Mouse (Mus musculus) stomach, embryonic 16.5 days (tissue): ENCODE measurements at regions not wholly inside any gene's neighbourhood (a gene's known extent, or its start where the extent isn't known, plus 50 kb on each side); places are given as distances from the start of the nearest gene placed in this dataset.

Experiments
- ATAC-seq: fragments of 200-750 bp; cut with Nextera tagmentation; 2 replicates; pipeline ENCODE4 v1.8.0; 2017; ENCODE audit warnings: moderate number of reproducible peaks, moderate TSS enrichment; ENCODE audit not compliant: insufficient read depth, low FRiP score
- H3K27ac ChIP-seq: fragments of 300-500 bp; sonication (generic); 2 replicates; pipeline ENCODE4 v1.5.1; 2014; ENCODE audit warnings: low read length
- H3K27me3 ChIP-seq: fragments of 300-500 bp; sonication (generic); 2 replicates; pipeline ENCODE4 v1.6.1; 2014; ENCODE audit warnings: low read length, control low read depth, mixed read lengths; ENCODE audit not compliant: control insufficient read depth, insufficient read depth
- H3K36me3 ChIP-seq: fragments of 300-500 bp; sonication (generic); 2 replicates; pipeline ENCODE4 v1.6.1; 2014; ENCODE audit warnings: low read length; ENCODE audit not compliant: control insufficient read depth, insufficient read depth
- H3K4me1 ChIP-seq: fragments of 300-500 bp; sonication (generic); 2 replicates; pipeline ENCODE4 v1.6.1; 2014; ENCODE audit warnings: low read length, control low read depth, mixed read lengths; ENCODE audit not compliant: control insufficient read depth, insufficient read depth
- H3K4me2 ChIP-seq: fragments of 300-500 bp; sonication (generic); 2 replicates; pipeline ENCODE4 v1.6.1; 2014; ENCODE audit warnings: low read depth, low read length, mixed read lengths
- H3K4me3 ChIP-seq: fragments of 300-500 bp; sonication (generic); replicated peaks from 2 replicates; pipeline ENCODE4 v1.5.1; 2014; ENCODE audit warnings: mild to moderate bottlenecking, low read length
- H3K9ac ChIP-seq: fragments of 300-500 bp; sonication (generic); 2 replicates; pipeline ENCODE4 v1.6.1; 2014; ENCODE audit warnings: low read length
- H3K9me3 ChIP-seq: fragments of 300-500 bp; sonication (generic); replicated peaks from 2 replicates; pipeline ENCODE4 v1.6.1; 2016; ENCODE audit warnings: low read length, control low read depth; ENCODE audit not compliant: control insufficient read depth
- WGBS: fragments of 180-500 bp; shearing (Covaris S2); extraction: QIAGEN DNeasy Blood & Tissue Kit; methylation state at CpG from one replicate; pipeline ENCODE4 v1.1.7; 2014; 5-methylcytosine and 5-hydroxymethylcytosine counted together

GRCm38 (mm10) chr12:9655794-9656193, 85.9 kb downstream of the Osr1 start:
- Histone ChIP-seq H3K4me3 (no peak overlapping the region), H3K36me3 (no peaks in the 10 kb centered on the region), H3K27me3 (no peaks in the 10 kb centered on the region), H3K4me2 (no peak overlapping the region), H3K9me3 (no peaks in the 10 kb centered on the region), H3K27ac (no peak overlapping the region), H3K4me1 (peaks cover 9% of the 10 kb centered on the region; the same call in 1 of the 2 replicates), H3K9ac (no peak overlapping the region)
- ATAC-seq, result no peak
- WGBS, result 46% methylated on average over 1 of the region's 1 CpGs

DNA sequence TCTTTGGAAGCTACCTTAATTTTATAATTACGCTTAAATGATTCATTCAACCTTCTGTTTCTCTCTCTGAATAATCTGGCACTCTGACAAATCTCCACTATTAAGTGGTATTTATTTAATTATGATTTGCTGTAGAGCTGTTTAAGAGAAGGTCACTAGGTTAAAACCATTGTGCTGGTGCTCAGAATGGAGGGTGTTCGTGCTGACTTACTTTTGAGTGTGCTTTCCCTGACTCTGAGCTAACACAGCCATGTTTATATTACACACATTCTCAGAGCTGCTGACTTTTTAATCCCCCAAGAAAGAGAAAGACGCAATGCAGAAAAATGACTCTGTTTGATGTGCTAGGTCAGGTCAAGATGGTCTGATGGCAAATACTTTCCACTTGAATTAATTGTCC, 86.4 kb downstream of the Osr1 start:
- Histone ChIP-seq H3K9ac (no peak overlapping the region), H3K27me3 (no peaks in the 10 kb centered on the region), H3K4me2 (no peak overlapping the region), H3K27ac (no peak overlapping the region), H3K4me1 (peaks cover 9% of the 10 kb centered on the region; the same call in 1 of the 2 replicates), H3K9me3 (no peaks in the 10 kb centered on the region), H3K36me3 (no peaks in the 10 kb centered on the region), H3K4me3 (no peak overlapping the region)
- 22% methylated on average over 3 of the region's 3 CpGs for WGBS
- ATAC-seq, result no peak; the same call in 1 of the 2 replicates

DNA sequence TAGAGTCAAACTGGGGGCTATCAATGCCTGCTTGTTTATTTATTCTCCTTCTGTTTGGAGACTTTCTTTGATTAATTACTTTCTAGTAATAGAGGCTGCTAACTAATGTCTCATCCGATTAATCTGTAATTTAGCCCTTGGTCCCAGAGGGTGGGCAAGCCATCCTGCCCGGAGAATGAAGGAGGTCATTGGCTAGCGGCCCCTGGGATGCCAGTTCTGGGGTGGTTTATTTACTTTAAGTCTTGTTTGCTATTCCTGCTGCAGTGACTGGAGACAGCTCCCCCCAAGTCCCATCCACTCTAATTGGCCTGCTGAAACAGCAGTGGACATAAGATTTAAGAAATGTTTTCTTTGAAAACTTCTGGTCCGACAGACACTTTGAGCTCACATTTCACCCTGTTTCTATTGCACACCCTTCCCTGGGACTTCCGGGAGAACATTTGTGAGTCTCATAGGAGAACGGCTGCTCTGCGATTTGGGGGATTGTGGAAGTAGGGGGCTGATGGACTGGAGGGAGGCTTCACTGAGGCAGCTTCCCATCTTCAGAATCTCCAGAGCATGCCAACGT, 87.4 kb downstream of the Osr1 start:
- 21% methylated on average over 8 of the region's 8 CpGs for WGBS
- Histone ChIP-seq H3K27ac (no peak overlapping the region), H3K9me3 (no peaks in the 10 kb centered on the region), H3K36me3 (no peaks in the 10 kb centered on the region), H3K9ac (no peak overlapping the region), H3K4me2 (no peak overlapping the region), H3K4me1 (peaks cover 9% of the 10 kb centered on the region; the same call in 1 of the 2 replicates), H3K4me3 (no peak overlapping the region), H3K27me3 (no peaks in the 10 kb centered on the region)
- no peak for ATAC-seq

- Histone ChIP-seq H3K9me3 (no peaks in the 10 kb centered on the region), H3K27ac (no peak overlapping the region), H3K4me3 (no peak overlapping the region), H3K27me3 (no peaks in the 10 kb centered on the region), H3K9ac (no peak overlapping the region), H3K4me2 (no peak overlapping the region), H3K4me1 (peaks cover 9% of the 10 kb centered on the region; the same call in 1 of the 2 replicates), H3K36me3 (no peaks in the 10 kb centered on the region)
- no peak for ATAC-seq
- 56% methylated on average over 8 of the region's 8 CpGs for WGBS
These were observed 87.9 kb downstream of the Osr1 start for GRCm38 (mm10) chr12:9657793-9658192.

DNA sequence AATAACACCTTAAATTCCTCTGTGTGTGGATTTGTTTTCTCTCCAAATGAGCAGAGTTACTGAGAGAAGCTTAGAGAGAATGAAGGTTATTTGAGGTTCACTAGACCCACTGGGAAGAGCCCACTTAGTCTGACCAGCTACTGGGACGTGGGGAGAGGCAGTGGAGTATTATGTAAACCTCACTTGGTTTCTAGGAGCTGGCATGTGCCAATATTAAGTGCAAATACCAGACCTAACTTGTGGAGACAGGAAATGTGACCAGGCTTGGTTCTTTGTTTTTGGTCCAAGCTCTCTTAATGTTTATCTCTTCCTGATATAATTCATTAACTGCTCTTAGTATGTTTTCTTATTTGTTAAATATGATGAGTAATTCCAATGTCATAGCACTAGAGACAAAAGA, 90.4 kb downstream of the Osr1 start:
- no peak overlapping the region for H3K9ac ChIP-seq
- ATAC-seq, result no peak
- no peak overlapping the region for H3K27ac ChIP-seq
- no peaks in the 10 kb centered on the region for H3K36me3 ChIP-seq
- WGBS, result 24% methylated on average over 1 of the region's 1 CpGs
- H3K27me3 ChIP-seq, result no peaks in the 10 kb centered on the region
- H3K9me3 ChIP-seq, result no peaks in the 10 kb centered on the region
- peaks cover 9% of the 10 kb centered on the region; the same call in 1 of the 2 replicates for H3K4me1 ChIP-seq
- H3K4me2 ChIP-seq, result no peak overlapping the region
- H3K4me3 ChIP-seq, result no peak overlapping the region

- no peak for ATAC-seq
- Histone ChIP-seq H3K4me3 (no peak overlapping the region), H3K36me3 (no peaks in the 10 kb centered on the region), H3K27ac (no peak overlapping the region), H3K27me3 (no peaks in the 10 kb centered on the region), H3K4me1 (no peaks in the 10 kb centered on the region), H3K4me2 (no peak overlapping the region), H3K9ac (no peak overlapping the region), H3K9me3 (no peaks in the 10 kb centered on the region)
These were observed 118.9 kb downstream of the Osr1 start for GRCm38 (mm10) chr12:9688776-9689175.

GRCm38 (mm10) chr12:9689541-9689940, 119.6 kb downstream of the Osr1 start:
- no peak overlapping the region for H3K4me2 ChIP-seq
- H3K27ac ChIP-seq, result no peak overlapping the region
- ATAC-seq, result no peak
- H3K27me3 ChIP-seq, result no peaks in the 10 kb centered on the region
- no peak overlapping the region for H3K9ac ChIP-seq
- H3K4me1 ChIP-seq, result no peaks in the 10 kb centered on the region
- no peak overlapping the region for H3K4me3 ChIP-seq
- H3K36me3 ChIP-seq, result no peaks in the 10 kb centered on the region
- 80% methylated on average over 4 of the region's 4 CpGs for WGBS
- no peaks in the 10 kb centered on the region for H3K9me3 ChIP-seq

GRCm38 (mm10) chr12:9732921-9733320, 163.0 kb downstream of the Osr1 start:
- Histone ChIP-seq H3K4me3 (no peak overlapping the region), H3K36me3 (no peaks in the 10 kb centered on the region), H3K4me2 (no peak overlapping the region), H3K9me3 (no peaks in the 10 kb centered on the region), H3K4me1 (no peaks in the 10 kb centered on the region), H3K9ac (no peak overlapping the region), H3K27me3 (no peaks in the 10 kb centered on the region), H3K27ac (no peak overlapping the region)
- no peak for ATAC-seq
- WGBS, result 38% methylated on average over 1 of the region's 1 CpGs

DNA sequence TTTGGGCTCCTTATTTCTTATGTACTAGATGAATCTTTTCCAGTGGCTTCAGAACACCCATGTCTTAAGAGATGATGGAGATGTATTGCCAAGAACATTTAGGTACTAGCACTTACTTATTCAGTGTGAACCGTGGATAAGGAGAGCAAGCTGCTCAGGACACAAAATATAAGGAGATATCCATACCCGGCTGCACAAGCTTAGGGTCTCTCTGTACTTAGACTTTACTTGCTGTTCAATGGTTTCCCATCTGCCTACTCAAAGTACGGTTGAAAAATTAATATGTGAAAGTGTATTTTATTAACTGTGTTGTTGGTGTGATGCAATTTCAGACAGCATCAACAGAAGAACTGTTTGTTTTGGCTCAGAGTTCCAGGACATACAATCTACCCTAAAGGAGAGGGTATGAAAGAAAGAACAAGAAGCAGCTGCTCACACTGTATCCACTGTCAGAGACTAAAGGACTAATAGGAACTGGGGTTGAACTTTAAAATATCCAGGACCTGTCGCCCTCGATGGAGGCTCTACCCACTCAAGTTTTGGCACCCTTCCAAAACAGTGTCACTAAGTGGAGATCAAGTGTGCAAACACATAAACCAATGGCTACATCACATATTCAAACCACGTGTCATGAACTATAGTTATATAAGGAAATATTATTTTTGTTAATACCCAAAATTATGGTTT, 174.9 kb downstream of the Osr1 start:
- H3K9ac ChIP-seq, result no peak overlapping the region
- no peaks in the 10 kb centered on the region for H3K27me3 ChIP-seq
- H3K4me2 ChIP-seq, result no peak overlapping the region
- H3K4me3 ChIP-seq, result no peak overlapping the region
- H3K27ac ChIP-seq, result no peak overlapping the region
- H3K4me1 ChIP-seq, result no peaks in the 10 kb centered on the region
- no peaks in the 10 kb centered on the region for H3K36me3 ChIP-seq
- no peak for ATAC-seq
- 52% methylated on average over 6 of the region's 6 CpGs for WGBS
- H3K9me3 ChIP-seq, result no peaks in the 10 kb centered on the region
